Mouse (Mus musculus) mouse embryonic stem cell (cell line): ENCODE data around the gene Olfr1033.
"Not testable (repeated sequence)": the region's sequence is repeated elsewhere in the genome, so short reads cannot be mapped to it uniquely, and the experiment has no call there.

Source experiments
- in situ Hi-C, 2 experiments: fragments of 300-500 bp; cut with MboI; formaldehyde crosslinking; loops; 1 replicate in 1 of 2; 3 replicates in 1 of 2; pipeline ENCODE4 v1.14.3; 2019 to 2020; ENCODE audit warnings: low sequenced_read_pairs in 2 of 2, low pct_unique_long_range_greater_than_20kb in 1 of 2, mixed read lengths in 1 of 2; ENCODE audit not compliant: unreplicated experiment in 1 of 2

The Olfr1033 gene

GRCm38 (mm10) chr2:86020406-86020805 is at the start of gene Olfr1033:
Olfr1033 (plus strand) TSS chr2:86020633.
- in situ Hi-C loops = not testable (repeated sequence)

- in situ Hi-C loops = no loop called here
These were observed 46.8 kb upstream of the Olfr1033 start, which contains the start of gene Olfr1029 for GRCm38 (mm10) chr2:85973595-85973994. Olfr1029 (plus strand) TSS chr2:85973895.

- in situ Hi-C loops = no loop called here
These were observed 41.5 kb upstream of the Olfr1033 start, which contains the start of gene Olfr1030 for GRCm38 (mm10) chr2:85978976-85979375. Olfr1030 (plus strand) TSS chr2:85979276.

- in situ Hi-C loops = no loop called here
These were observed 30.4 kb upstream of the Olfr1033 start, which contains the start of gene Olfr1031 for GRCm38 (mm10) chr2:85990004-85990403. Olfr1031 (plus strand) TSS chr2:85990304.

- in situ Hi-C loops = no loop called here
These were observed 15.2 kb upstream of the Olfr1033 start, which contains the start of gene Olfr1032 for GRCm38 (mm10) chr2:86005240-86005639. Olfr1032 (plus strand) TSS chr2:86005540.

- in situ Hi-C loops = not testable (repeated sequence)
These were observed 1.1 kb downstream of the Olfr1033 start for GRCm38 (mm10) chr2:86021518-86021917.

GRCm38 (mm10) chr2:86045561-86045960 is 25.1 kb downstream of the Olfr1033 start, which contains the start of gene Olfr1034:
Olfr1034 (plus strand) TSS chr2:86045861.
- in situ Hi-C loops = no loop called here

- in situ Hi-C loops = not testable (repeated sequence)
These were observed 30.3 kb downstream of the Olfr1033 start for GRCm38 (mm10) chr2:86050777-86051176.

- in situ Hi-C loops = not testable (repeated sequence)
These were observed 43.3 kb downstream of the Olfr1033 start for GRCm38 (mm10) chr2:86063766-86064165.

- in situ Hi-C loops = no loop called here
These were observed 49.8 kb downstream of the Olfr1033 start for GRCm38 (mm10) chr2:86070189-86070588.

- in situ Hi-C loops = not testable (repeated sequence)
These were observed 53.3 kb downstream of the Olfr1033 start, which contains the start of gene Olfr1036 for GRCm38 (mm10) chr2:86073692-86074091. Olfr1036 (plus strand) TSS chr2:86073992.

GRCm38 (mm10) chr2:86080478-86080877 is 60.0 kb downstream of the Olfr1033 start:
- in situ Hi-C loops = not testable (repeated sequence)

- in situ Hi-C loops = no loop called here
These were observed 66.9 kb downstream of the Olfr1033 start, which contains the start of gene Olfr1037 for GRCm38 (mm10) chr2:86087285-86087684. Olfr1037 (minus strand) TSS chr2:86087385.
